Mouse (Mus musculus) testis, postnatal 14 days (tissue): ENCODE measurements around the gene Pax1.

Experiments
- DNase-seq: peaks from one replicate; pipeline ENCODE4 v3.0.0; 2021; ENCODE audit warnings: low spot score

The Pax1 gene

DNA sequence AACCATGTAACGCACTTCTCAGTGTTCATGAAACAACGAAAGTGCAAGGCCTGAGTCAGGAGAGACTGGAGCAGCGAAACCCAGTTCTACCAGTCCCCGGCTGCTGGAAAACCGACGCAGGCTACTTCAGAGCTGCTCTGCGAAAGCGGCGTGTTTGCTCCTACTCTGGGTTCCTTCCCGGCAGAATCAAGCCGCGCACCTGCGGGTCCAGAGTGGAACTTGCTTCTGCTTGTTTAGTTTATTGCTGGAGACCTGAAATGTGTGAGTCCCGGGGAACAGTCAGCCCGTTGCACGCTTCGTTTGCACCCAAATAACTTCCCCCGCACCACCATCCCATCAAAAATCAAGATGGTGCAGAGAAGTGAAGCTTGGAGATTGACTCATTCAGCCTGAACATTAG, at the start of gene Pax1:
Pax1 (plus strand) TSS at position 345 of the 400 bp plus-strand sequence.
- DNase-seq: no peak

- DNase-seq: no peak
Measured at GRCm38 (mm10) chr2:147321036-147321435, 40.7 kb upstream of the Pax1 start.

- no peak for DNase-seq
Measured at GRCm38 (mm10) chr2:147325178-147325577, 36.5 kb upstream of the Pax1 start.

- no peak for DNase-seq
Measured at GRCm38 (mm10) chr2:147332731-147333130, 29.0 kb upstream of the Pax1 start.

DNA sequence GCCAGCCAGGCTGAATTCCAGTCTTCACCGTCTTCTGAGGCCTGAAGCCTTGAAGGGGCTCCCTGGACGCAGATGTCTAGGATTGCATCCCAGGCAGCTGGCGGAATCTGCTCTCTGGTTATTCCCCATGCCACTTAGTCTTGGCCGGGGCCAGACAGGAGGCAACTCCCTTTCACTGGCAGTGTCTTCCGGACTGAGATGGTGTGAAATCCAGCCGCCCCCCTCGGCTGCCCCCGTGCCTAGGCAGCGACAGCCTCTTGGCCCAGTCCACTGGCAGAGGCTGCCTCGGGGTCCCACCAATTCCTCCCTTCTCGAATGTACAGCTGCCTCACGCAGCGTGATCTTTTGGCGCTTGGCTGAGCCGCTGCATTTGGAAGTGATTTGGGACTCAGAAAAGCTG, 23.0 kb upstream of the Pax1 start:
- no peak for DNase-seq

DNA sequence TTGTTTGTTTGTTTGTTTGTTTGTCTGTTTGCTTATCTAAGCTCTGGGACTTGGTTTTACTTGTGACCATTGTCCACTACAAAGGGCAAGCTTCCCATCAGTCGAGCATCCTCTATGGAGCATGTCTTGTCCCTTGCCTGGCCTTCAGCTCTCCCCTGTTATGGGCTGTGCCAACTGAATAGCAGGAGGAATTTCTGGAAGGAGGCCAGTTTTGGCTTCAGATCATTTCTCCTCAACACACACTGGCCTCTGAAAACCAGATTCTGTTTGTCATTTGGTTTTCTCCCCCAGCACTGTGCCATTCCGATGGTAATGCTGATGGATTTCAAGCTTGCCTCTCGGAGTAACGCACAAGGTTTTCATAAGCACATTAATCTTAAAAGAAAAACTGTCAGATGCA, 21.9 kb upstream of the Pax1 start:
- no peak for DNase-seq

DNA sequence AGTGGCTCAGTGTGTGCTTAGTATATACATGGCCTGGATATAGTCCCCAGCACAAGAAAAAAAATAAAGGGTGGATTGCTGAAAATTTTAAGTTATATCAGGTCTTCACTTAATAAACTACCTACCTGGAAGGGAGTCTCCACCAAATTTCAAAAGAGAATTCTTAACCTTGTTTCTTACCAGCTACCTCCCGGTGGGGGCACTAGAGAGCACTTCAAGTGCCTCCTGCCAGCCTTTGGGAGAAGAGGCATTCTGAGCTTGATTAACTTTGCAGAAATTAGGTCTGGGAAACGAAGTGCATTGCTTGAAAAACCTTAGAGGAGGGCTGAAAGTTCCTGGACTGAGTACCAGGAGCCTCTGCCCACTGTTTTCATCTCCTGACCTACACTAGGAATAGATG, 19.5 kb upstream of the Pax1 start:
- no peak for DNase-seq

- no peak for DNase-seq
Measured at GRCm38 (mm10) chr2:147359716-147360115, 2.0 kb upstream of the Pax1 start.

DNA sequence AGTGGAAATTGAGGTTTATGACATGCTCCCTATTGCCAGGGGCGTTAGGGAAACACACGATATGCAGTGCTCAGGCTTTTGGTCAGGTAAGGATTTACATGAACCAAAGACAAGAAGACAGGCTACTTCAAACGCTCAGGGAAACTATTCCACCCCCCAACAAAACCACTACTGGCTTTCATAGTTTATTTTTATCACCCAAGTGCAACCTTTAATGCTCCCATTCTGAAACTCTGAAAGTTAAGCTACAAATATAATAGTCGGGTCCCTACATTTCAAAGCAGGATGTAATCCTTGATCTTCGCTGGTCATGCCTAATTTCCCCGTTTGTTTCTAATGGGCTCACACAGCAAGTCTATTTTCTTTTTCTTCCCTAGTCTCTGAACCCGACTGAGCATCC, 1.3 kb upstream of the Pax1 start:
- no peak for DNase-seq

DNA sequence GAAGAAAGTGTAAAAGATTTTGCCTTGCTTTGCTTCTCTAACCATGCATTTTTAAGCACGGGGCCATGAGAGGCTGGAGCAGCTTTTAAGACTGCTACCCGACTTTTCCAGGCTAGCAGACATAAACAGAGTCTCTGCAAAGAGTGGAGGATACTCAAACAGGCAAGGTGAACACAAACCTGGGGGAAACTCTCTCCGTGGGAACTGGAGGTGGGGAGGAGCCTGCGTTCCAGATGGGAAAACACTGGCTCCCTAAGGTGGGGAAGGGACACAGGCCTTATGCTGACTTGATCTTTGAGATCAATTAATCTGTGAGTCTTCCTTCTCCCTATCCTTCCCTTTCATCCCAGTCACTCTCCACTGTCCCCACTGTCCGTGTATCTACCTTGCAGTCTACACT, 869 bp upstream of the Pax1 start:
- DNase-seq: no peak

GRCm38 (mm10) chr2:147362316-147362715, 591 bp downstream of the Pax1 start:
- no peak for DNase-seq

DNA sequence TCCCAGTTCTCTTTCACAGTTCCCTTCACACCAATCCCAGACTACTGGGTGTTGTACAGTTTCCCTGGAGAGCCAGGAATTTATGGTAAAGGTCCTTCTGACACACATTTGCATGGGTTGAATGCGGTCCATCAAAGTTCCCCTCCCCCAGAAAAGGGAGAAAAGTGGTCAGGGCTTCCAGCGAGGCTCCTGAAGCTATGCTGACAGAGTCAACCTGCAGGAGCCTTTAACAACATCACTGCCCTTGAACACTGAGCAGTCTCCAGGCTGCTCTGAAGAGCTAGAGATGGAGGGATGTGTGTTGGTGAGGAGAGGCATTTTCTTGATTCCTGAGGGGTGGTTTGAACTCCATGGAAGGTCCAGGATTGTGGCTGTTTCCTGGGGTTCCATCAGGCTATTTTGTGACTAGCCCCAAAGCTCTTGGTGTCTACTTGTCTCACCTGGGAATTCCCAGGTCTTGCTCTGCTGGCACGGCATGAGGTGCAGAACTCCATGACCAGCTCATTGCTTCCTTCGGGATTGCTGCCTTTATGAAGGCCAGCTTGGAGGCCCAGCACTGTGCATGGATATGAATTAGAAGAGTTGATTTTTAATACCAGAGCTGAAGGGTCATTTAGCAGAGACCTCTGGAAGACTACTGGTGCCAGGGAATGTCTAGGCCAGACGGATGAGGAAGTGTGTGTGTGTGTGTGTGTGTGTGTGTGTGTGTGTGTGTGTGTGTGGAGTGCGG, 1.8 kb downstream of the Pax1 start:
- no peak for DNase-seq

GRCm38 (mm10) chr2:147364198-147364597, 2.5 kb downstream of the Pax1 start:
- no peak for DNase-seq

DNA sequence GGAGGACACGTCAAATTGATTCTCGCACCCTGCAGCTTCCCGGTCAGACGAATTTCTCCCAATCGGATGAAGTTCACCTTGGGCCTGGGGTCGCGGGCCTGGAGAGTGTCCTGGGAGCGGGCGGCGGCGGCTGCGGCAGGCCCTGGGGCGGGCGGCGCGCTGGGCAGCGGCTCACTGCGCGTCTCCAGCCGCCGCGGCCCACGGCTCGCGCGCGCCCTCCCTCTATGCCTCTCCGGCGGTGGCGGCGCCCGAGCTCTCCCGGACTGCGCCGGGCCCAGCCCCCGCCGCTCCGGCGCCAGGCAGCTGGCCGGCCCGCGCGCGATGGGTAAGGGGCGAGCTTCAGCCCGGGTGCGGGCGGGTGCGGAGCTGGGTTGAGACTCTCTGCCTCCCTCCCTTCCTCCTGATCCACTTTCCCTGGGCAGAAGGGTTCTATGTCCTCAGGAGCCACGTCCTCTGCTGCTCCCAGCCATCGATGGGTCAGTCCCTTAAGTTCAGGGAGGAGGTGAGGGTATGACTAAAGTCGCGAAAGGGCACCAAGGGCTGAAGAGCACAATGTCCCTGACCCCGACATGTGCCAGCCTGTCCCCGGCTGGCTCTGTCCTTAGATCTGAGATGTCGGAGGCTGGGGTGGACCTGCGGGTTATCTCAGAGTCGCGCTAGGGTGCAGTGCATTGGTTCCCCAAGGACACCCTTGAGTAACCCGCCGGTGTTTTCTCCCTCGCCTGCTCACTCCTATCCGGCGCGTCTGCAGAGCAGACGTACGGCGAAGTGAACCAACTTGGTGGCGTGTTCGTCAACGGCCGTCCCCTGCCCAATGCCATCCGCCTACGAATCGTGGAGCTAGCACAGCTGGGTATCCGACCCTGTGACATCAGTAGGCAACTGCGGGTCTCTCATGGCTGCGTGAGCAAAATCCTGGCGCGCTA, 3.5 kb downstream of the Pax1 start:
- DNase-seq: no peak

GRCm38 (mm10) chr2:147365908-147366630, 4.3 kb downstream of the Pax1 start:
- no peak for DNase-seq

- DNase-seq: no peak
Measured at GRCm38 (mm10) chr2:147367246-147367820, 5.6 kb downstream of the Pax1 start.

DNA sequence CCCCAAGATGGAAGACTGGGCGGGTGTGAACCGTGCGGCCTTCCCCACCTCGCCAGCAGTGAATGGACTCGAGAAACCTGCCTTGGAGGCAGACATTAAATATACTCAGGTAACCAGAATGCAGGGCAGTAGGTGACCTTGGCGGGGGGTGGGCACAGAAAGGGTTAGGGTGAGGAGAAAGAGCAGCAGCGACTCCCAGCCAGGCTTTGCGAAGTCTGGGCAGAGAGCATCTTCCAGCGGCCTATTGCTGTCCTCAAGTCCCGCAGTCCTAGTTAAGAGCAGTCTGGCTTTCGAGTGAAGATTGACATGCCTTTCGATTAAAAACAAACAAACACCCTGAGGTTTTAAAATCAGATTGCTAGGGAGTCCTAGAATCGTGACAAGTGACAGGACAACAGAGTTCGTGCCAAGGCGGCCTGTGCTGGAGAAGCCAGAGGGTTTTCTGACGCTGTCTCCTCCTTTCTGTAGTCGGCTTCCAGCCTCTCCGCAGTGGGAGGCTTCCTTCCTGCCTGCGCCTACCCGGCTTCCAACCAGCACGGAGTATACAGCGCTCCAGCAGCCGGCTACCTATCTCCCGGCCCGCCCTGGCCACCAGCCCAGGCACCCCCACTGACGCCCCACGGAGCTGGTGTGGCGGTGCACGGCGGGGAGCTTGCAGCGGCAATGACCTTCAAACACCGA, 6.3 kb downstream of the Pax1 start:
- DNase-seq: no peak

GRCm38 (mm10) chr2:147369561-147369960, 7.8 kb downstream of the Pax1 start:
- DNase-seq: no peak

- no peak for DNase-seq
Measured at GRCm38 (mm10) chr2:147370091-147370490, 8.4 kb downstream of the Pax1 start.

DNA sequence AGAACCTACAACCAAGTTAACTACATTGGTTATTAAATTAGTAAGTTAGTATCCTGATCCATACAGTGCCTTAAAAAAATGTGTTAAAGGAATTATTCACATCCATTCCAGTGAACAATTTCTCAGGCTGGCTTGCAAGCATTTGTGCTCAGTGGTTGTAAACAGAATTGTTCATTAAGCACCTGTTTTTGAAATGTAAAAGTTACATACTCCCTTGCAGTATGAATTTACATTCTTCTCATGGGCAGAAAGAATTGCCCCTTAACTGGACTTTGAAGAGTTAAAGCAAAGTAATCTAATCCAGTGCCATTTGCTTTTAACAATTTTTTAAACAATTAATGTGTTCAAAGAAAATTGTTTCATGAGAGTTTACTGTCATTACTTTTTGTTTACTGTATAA, 9.6 kb downstream of the Pax1 start:
- DNase-seq: no peak

DNA sequence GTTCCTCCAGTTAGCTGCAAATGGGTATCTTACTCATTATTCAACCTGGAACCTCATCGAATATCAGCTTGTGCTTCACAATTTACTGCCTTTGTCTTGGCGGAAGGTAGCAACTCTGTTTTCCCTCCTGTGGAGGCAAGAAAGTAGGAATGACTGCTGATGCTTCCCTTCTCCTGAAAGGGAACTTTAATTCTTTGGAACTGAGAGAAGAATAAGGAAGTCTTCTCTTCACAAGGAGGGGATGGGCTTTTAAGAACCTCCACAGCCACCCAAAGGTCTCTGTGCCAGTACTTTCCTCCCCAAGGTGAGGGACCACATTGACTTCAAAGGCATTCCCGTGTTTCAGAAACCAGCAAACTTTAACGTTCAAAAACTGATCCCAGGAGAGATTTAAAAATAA, 10.1 kb downstream of the Pax1 start:
- DNase-seq: no peak
